Mouse (Mus musculus) right cerebral cortex, postnatal 10 days (tissue): Measurements from ENCODE around the gene Fam19a1.

Source experiments
- DNase-seq, 2 experiments: peaks; one replicate each; pipeline ENCODE4 v3.0.0; 2021; ENCODE audit warnings: low spot score in 2 of 2

The Fam19a1 gene

GRCm38 (mm10) chr6:96435545-96435944, 322.6 kb downstream of the Fam19a1 start:
- no peak for DNase-seq

- DNase-seq, result no peak
Observed at GRCm38 (mm10) chr6:96437814-96438213, 324.9 kb downstream of the Fam19a1 start.

GRCm38 (mm10) chr6:96439419-96439818, 326.5 kb downstream of the Fam19a1 start:
- no peak for DNase-seq

GRCm38 (mm10) chr6:96441971-96442370, 329.0 kb downstream of the Fam19a1 start:
- DNase-seq, result no peak

GRCm38 (mm10) chr6:96447466-96447865, 334.5 kb downstream of the Fam19a1 start:
- DNase-seq, result no peak

GRCm38 (mm10) chr6:96456266-96456665, 343.3 kb downstream of the Fam19a1 start:
- DNase-seq, result no peak

GRCm38 (mm10) chr6:96457590-96458259, 344.8 kb downstream of the Fam19a1 start:
- no peak for DNase-seq

GRCm38 (mm10) chr6:96459041-96459440, 346.1 kb downstream of the Fam19a1 start:
- DNase-seq, result no peak

- no peak for DNase-seq
Observed at GRCm38 (mm10) chr6:96499464-96499863, 386.5 kb downstream of the Fam19a1 start.

- DNase-seq, result no peak
Observed at GRCm38 (mm10) chr6:96541600-96541999, 428.6 kb downstream of the Fam19a1 start.

GRCm38 (mm10) chr6:96544832-96545231, 431.9 kb downstream of the Fam19a1 start:
- no peak for DNase-seq

- no peak for DNase-seq
Observed at GRCm38 (mm10) chr6:96550431-96550830, 437.5 kb downstream of the Fam19a1 start.

- DNase-seq, result no peak
Observed at GRCm38 (mm10) chr6:96578649-96579048, 465.7 kb downstream of the Fam19a1 start.

- DNase-seq, result no peak
Observed at GRCm38 (mm10) chr6:96580726-96581125, 467.8 kb downstream of the Fam19a1 start.

GRCm38 (mm10) chr6:96581187-96581586, 468.2 kb downstream of the Fam19a1 start:
- no peak for DNase-seq

- no peak for DNase-seq
Observed at GRCm38 (mm10) chr6:96587427-96587826, 474.5 kb downstream of the Fam19a1 start.

GRCm38 (mm10) chr6:96593031-96593430, 480.1 kb downstream of the Fam19a1 start:
- DNase-seq, result no peak

- DNase-seq, result no peak
Observed at GRCm38 (mm10) chr6:96595201-96595600, 482.2 kb downstream of the Fam19a1 start.

- no peak for DNase-seq
Observed at GRCm38 (mm10) chr6:96624196-96624595, 511.2 kb downstream of the Fam19a1 start.

- DNase-seq, result peak; percentile 28 to 32
Observed at GRCm38 (mm10) chr6:96631518-96631917, 518.6 kb downstream of the Fam19a1 start.

GRCm38 (mm10) chr6:96632243-96632642, 519.3 kb downstream of the Fam19a1 start:
- DNase-seq, result peak; percentile 39 to 58

- no peak for DNase-seq
Observed at GRCm38 (mm10) chr6:96635663-96636062, 522.7 kb downstream of the Fam19a1 start.

- no peak for DNase-seq
Observed at GRCm38 (mm10) chr6:96648742-96649141, 535.8 kb downstream of the Fam19a1 start.

GRCm38 (mm10) chr6:96649267-96649666, 536.3 kb downstream of the Fam19a1 start:
- no peak for DNase-seq
